Mouse (Mus musculus): ENCODE results near the gene Sh3tc1. TPM values are rescaled to one million over a fixed set of nuclear protein-coding genes. Genes with fewer than 3 reads are reported as not detected.

The Sh3tc1 gene
- total RNA-seq, 2 experiments from 2014 or later, result not detected

DNA sequence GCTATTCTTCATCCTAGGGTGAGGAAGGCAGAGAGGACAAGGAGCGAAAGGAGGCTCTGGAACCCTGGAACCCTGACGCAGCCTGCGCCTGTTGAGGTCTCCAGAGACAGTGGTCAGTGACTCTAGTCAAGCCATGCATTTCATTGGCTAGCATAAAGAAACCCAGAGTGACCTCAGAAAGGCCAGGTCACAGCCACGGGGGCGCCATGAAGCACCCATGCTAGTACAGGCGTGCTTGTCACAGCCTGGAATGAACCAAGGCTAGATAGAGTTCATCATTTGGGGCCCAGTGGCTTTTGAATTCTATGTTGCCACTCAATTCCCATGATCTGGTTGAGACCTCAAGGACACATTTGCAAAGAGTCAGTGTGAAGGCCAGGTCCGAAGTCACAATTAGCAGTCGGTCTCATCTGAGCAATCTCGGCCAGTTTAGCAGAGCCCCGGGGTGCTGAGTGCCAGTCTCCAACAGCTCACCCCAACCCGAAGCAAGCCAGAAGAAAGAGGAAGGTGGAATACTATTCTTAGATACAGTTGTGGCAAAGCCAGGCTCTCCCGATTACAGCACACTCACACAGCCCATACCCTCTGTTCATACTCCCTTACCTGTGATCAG, 11.3 kb downstream of the Sh3tc1 start:
- 0 out of 2 replicates have a peak, but pooled peaks have one; percentile 32 for ATAC-seq (replicated peaks; ENCODE audit: low FRiP score, low TSS enrichment, poor library complexity, severe bottlenecking)

DNA sequence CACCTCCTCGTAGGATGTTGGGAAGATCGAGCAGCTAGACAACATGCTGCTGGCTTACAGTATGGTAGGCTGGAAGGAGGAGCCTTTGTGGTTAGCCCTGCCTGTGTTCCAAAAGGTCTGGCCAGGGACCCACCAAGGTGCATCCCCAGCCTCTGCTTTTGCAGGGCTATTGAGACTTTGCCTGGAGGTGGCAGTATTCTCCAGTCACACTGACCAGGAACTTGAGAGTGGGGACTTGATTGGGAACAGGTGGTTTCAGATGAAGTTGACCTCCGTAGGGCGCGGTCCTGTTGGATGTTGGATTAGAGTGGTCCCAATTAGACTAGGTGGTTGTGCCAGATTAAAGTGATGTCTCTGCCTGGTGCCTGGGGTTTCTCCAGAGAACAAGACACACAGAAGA, 12.3 kb downstream of the Sh3tc1 start:
- ATAC-seq (replicated peaks; ENCODE audit: low FRiP score, low TSS enrichment, poor library complexity, severe bottlenecking), result no peak

DNA sequence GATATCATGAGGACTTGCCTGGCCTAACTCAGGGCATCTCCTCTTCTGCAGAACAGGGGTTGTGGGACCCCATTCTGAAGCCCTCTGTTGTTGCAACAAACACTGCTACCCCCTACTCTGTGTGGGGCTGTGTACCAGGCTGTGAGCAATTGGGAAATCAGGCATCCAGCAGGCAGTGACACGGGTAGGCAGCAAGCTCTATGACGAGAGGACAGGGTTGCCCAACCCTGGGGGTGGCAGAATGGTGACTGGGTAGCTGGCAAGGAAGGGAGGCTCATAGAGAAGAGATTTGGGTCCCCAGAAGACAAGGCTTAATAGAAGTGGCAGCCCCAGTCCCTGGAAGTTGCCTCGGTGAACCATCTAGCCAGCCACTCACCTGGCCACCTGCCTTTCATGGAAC, 13.9 kb downstream of the Sh3tc1 start:
- no peak for ATAC-seq (replicated peaks; ENCODE audit: low FRiP score, low TSS enrichment, poor library complexity, severe bottlenecking)

DNA sequence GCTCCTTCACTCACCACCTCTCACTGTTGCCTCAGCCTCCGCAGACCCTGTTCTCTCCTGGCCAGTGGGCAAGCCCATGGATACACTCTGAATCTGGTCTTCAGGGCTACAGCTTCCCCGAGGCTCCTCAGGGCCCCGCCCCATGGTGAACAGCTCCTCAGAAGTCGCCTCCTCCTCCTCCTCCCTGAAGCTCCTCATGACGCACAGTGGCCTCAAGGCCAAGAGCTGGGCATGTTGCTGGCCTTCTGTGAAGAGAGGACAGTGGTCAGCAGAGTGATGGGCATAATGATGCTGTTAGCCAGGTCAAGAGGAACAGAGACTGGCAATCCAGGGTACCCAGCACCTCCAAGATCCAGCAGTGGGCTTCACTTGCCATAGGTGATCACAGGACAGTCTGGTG, 15.9 kb downstream of the Sh3tc1 start:
- ATAC-seq (replicated peaks; ENCODE audit: low FRiP score, low TSS enrichment, poor library complexity, severe bottlenecking), result no peak

DNA sequence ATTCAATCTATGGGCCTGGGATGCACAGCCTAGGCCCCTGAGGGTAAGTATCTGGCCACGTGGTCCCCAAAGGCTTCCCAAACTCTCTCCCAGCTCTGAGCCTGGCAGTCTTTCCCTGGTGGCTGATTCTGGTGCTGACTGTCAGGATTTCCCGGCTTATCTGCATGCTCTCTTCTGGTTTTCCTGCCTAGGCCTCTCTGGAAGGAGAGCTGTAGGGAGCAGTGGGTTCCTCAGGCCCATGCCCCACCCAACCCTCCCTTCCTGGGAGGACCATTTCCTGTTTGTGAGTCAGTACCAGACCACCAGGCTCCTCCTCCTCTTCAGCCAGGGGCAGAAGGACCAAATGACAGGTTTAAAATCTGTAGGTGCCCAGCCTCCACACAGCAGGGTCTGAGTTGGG, 17.1 kb downstream of the Sh3tc1 start:
- ATAC-seq (replicated peaks; ENCODE audit: low FRiP score, low TSS enrichment, poor library complexity, severe bottlenecking), result no peak

DNA sequence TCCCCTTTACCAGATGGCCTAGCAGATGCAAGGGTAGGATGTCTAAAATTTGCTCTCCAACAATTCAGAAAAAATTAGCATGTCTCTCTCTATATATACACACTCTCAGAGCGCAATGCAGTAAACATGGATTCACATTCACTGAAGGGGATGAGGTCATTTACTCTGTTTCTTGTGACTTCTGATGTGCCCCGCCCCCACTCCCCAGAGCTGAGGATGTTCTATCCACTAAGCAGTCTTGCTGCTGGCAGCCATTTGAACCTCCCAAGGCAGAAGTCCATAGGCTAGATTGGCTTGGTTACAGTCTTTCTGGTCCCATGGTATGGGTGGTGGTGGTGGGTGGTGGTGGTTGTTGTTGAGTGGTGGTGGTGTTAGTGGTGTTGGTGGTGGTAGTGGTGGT, 17.9 kb downstream of the Sh3tc1 start:
- ATAC-seq (replicated peaks; ENCODE audit: low FRiP score, low TSS enrichment, poor library complexity, severe bottlenecking), result no peak

DNA sequence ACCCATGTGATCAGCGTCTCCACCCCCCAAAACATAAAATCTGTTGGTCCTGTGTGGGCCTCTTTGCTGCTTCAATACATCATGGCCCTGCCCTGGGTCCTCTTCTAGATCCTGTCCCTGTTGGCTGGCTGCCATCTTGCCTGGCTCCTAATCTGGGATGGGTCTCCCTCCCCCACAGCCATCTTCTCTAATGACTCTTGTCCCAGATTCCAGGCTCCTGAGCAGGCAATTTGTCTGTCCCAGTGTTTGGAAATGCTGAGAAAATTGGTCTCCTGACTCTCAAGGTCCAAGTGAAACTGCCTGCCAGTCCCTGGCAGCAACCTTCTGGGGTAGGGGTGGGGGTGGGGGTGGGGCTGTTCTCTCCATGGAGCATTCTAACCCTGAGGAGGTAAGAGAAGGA, 19.9 kb downstream of the Sh3tc1 start:
- no peak for ATAC-seq (replicated peaks; ENCODE audit: low FRiP score, low TSS enrichment, poor library complexity, severe bottlenecking)

DNA sequence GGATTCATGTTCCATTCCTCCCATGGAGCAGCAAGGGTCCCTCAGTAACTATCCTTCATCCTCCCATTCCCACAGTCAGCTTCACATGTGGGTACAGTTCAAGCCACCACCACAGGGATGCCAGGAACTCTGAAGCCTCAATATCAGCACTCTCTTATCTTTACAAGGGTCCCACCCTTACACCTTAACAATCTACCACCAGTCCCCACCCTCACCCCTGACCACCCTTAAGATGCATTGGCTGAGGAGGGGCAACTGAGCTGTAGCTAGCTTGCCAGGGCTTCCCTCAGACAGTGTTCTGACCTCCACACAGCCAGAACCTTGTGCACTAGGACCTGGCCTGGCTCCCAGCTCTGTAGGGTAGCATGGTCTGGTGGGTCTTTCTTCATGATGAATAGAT, 20.4 kb downstream of the Sh3tc1 start:
- ATAC-seq (replicated peaks; ENCODE audit: low FRiP score, low TSS enrichment, poor library complexity, severe bottlenecking), result no peak

DNA sequence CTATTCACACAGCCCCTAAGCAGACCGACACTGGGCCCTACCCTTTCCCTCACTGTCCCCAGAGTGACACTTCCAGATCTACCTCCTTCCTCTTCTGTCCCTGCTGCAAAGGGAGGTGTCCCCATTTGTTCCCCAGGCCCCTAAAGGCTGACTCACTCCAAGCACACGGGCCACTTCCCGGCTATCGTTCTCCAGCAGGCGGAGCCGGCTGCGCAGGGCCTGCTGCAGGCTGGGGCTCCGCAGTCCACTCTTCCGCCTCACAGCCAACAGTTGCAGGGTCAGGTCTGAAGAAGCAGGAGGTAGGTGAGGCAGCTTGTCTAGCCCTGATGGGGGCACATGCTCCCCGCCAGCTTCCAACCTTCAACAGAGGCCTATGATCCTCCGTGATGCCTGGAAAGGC, 21.0 kb downstream of the Sh3tc1 start:
- no peak for ATAC-seq (replicated peaks; ENCODE audit: low FRiP score, low TSS enrichment, poor library complexity, severe bottlenecking)

DNA sequence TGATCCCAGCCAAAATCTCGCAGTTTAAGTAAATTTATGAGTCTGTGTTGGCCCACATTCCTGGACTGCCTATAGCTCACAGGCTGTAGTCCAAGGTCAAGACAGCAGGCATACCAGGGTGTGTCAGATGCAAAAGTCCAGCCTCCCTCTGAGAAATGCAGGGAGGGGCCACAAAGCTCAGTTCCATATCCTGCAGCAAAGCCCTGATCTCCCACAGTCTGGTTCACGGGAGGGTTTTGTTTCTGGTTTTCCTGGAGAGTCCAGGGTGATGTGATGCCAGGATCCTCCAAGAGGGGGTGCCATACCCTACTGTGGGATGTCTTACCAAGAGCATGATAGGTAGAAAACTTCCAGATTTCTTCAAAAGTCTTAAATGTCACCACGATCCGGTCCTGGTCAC, 21.8 kb downstream of the Sh3tc1 start:
- 0 out of 2 replicates have a peak, but pooled peaks have one; percentile 45 for ATAC-seq (replicated peaks; ENCODE audit: low FRiP score, low TSS enrichment, poor library complexity, severe bottlenecking)

DNA sequence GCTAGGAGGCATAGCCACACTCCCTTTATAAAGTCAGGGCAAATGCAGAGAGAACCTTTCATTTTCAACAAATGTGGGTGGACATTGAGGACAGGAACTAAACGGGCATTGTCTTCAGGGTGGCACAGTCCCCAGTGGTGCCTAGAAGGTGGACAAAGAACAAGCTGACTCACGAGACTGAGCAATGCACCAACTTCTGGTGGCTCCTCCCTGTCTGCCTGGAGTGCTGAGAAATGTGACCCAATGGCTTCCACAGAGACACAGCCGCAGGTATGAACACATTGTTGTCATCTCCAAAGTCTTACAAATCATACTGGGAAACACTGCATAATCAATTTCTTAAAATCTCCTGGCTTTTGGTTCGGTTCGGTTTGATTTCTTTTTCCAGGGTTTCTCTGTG, 22.3 kb downstream of the Sh3tc1 start:
- ATAC-seq (replicated peaks; ENCODE audit: low FRiP score, low TSS enrichment, poor library complexity, severe bottlenecking), result no peak

DNA sequence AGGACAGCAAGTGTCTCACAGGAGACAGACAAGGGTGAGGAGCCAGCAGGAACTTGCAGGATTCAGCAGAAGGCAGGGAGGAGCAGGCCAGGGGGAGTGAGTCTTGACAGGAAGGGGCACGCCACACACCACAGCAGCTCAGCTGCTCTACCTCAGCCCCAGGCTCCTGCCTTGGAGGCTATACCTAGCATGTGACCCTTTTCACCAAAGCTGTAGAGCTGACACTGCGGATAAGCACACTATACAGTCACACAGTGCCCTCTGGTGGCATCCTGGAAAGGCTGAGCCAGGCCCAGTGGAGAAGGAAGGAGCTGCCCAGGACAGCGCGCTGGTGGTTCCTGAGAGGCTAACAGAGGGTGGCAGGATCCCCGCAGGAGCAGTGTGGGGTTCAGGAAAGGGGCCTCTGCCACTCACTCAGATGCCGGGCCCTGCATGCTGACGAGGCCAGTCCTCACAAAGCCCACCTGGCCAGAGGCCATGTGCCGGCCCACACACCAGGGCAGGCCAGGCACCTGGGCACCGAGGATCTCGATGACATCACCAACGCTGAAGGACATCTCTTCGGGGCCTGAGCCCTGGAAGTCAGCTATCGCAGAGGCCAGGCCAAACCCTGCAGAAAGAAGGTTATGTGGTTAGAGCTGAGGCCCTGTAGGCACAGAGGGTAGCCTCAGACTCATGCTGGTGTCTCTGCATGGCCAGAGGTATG, 26.0 kb downstream of the Sh3tc1 start:
- ATAC-seq (replicated peaks; ENCODE audit: low FRiP score, low TSS enrichment, poor library complexity, severe bottlenecking), result peak; percentile 75

DNA sequence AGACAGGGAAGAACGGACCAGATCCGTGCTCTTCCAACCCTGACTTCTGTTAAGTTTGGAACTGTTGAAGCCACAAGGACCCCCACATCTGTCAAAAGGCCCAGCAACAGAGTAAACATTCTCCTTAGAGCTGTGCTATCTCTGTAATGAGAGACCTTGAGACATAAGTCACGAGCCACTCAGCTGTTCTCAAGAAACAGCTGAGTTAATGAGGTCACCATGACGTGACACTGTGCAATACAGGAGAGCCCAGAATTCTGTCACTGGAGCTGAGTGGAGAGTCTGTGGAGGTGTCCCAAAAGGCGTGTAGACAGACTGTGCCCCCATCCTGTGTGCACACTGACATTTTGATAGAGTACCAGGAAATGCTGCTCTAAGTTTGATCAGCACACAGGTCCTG, 27.3 kb downstream of the Sh3tc1 start:
- ATAC-seq (replicated peaks; ENCODE audit: low FRiP score, low TSS enrichment, poor library complexity, severe bottlenecking), result no peak

DNA sequence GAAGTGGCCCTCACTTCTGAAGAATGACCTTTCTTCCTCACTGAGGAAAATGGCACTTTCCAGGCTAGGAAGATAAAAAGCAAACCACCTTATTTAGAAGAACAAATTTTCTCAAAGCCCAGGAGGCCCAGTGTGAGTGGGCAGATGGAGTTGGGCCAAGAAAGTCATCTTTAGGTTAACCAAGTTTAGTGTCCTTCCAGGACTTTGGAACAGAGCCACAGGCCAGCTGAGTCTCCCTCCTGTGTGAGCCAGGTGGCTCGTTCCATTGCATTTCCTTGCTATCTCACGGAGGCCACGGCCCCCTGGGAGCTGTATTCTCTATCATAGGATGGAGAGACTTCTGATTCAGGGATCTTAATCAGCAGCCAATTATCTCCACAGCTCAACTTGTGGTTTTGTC, 28.9 kb downstream of the Sh3tc1 start:
- no peak for ATAC-seq (replicated peaks; ENCODE audit: low FRiP score, low TSS enrichment, poor library complexity, severe bottlenecking)

DNA sequence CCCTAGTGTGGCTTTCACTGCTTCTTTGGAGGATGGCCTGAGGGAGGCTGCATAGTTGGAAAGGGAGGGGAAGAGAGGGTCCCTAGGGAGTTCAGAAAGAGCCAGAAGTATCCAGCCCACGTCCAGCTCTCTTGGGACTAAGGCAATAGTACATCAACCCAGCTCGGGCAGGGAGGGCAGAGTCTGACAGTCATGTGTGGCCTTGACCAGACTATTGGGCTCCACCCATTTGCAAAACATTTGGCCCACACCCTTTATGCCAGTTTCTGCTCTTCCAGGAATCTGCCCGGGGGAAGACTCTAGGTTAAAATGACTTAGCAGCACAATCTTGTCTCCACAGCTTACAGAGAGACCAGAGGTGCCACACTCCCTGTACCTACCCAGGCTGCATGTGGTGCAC, 29.3 kb downstream of the Sh3tc1 start:
- ATAC-seq (replicated peaks; ENCODE audit: low FRiP score, low TSS enrichment, poor library complexity, severe bottlenecking), result no peak

DNA sequence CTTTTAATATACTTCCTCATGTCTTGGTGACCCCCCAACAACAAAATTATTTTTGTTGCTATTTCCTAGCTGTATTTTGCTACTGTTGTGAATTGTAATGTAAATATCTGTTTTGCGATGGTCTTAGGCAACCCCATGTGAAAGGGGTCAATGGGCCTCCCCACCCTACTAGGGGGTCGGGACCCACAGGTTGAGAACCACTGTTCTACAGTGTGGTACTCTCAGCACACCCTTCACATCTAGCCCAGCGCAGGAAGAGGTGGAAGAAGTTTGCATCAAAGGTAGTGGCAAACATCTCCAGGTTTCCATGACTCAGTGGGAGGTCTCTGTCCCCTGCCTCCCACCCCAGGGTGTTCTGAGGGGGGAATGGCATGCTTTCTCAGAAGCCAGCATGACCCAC, 34.4 kb downstream of the Sh3tc1 start:
- ATAC-seq (replicated peaks; ENCODE audit: low FRiP score, low TSS enrichment, poor library complexity, severe bottlenecking), result no peak

DNA sequence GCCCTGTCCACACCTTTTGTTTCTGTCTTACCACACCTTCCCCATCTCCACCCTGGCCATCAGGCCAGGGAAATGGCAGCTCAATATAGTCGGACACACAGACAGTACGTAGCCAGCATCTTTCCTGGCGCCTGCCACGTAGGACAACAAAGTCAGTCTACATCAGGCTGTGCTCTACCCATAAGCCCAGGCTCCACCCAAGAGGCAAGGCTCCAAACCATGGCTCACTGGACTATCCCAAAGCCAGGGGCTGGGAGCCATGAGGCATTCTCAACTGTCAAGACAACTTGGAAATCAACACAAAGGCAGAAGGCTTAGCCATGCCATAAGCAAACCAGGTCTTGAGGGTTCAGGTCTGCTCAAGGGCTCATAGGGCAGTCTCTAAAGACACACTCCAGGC, 36.0 kb downstream of the Sh3tc1 start:
- no peak for ATAC-seq (replicated peaks; ENCODE audit: low FRiP score, low TSS enrichment, poor library complexity, severe bottlenecking)

DNA sequence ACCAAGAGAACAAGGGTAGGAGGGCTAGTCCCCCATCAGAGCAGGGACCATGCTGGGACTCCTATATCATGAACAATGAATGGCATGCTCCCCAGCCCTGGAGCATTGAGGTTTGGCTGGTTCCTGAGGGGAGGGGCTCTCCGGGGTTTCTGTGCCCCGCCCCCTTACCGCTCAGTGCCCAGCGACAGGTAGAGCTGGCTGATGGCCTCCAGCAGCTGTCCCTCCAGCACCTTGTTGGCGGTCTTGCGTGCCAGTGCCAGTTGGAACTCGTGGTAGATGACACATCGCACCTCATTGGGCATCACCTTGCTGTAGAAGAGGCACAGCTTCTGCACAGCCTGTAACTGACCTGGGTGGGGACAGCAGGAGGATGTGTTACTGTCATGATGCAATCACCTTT, 36.6 kb downstream of the Sh3tc1 start:
- no peak for ATAC-seq (replicated peaks; ENCODE audit: low FRiP score, low TSS enrichment, poor library complexity, severe bottlenecking)

DNA sequence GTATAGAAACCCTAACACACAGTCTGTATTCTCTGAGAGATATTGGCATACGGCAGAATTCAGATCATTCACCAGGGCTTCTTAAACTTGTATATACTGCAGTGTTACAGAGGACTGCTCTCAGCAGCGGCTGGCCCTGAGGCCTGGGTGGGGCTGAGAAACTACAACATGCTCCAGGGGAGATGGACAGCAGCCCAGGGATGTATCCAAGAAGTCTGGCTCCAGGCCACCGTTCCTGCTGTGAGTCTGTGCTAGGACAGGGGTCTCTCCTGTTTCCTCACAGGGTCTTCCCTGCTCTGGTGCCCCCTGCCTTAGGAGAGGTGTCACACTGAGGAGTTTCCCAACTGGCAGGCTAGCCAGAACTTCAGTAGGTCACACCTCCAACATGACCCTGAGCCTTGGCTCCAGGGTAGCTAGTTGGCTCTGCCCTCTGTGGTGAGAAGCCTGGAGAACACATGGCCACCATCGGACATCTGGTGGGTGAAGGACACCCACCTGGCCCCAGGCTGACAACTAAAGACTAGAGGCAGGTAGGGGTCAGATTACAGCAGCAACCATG, 37.1 kb downstream of the Sh3tc1 start:
- no peak for ATAC-seq (replicated peaks; ENCODE audit: low FRiP score, low TSS enrichment, poor library complexity, severe bottlenecking)

DNA sequence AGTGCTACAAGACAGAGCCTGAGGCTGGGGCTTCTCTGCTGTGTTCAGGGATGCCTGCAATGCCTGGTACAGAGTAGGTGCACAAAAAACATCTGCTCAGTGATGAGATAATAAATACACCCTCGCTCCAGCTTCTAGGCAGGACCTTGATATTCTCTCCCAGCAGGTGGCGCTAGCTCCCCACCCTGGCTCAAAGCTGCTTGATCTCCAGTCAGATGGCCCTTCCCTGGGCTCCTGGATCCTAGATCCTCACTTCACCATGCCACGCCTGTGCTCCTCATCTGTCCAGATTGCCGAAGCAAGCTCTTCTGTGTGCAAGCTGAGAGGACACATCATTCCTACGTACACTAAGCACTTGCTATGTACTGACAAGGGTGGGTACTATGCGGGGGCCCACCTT, 38.7 kb downstream of the Sh3tc1 start:
- 0 out of 2 replicates have a peak, but pooled peaks have one; percentile 36 for ATAC-seq (replicated peaks; ENCODE audit: low FRiP score, low TSS enrichment, poor library complexity, severe bottlenecking)

DNA sequence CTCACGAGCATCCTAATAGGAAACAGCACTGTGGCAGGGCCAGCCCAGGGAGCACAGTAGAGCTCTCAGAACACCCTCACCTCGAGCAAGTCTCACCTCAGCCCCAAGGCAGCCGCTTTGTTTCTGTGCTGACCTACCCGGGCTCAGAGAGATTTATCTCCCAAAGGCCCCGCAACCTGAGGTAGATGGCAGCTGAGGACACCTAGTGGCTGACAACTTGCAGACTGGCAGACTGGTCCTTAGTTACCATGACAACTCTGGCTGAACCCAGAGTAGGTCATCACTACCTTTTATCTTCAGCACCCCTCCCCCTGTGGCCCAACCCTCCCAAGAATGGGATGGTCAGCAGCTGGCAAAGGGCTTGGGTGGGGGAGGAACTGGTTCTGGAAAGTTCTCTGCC, 44.0 kb downstream of the Sh3tc1 start:
- ATAC-seq (replicated peaks; ENCODE audit: low FRiP score, low TSS enrichment, poor library complexity, severe bottlenecking), result no peak

Measured in megakaryocyte-erythroid progenitor cell, adult 5-6 weeks (primary cell).